Mouse (Mus musculus) hematopoietic multipotent progenitor cell, adult 10-12 weeks (in vitro differentiated cells): ENCODE results near the gene Alpi. TPM values are rescaled to one million over a fixed set of nuclear protein-coding genes. Genes with fewer than 3 reads are reported as not detected.

Experiments used
- polyA plus RNA-seq: library from polyadenylated mRNA; stranded (reverse); fragments of >175 nt; gene quantifications from 2 replicates; pipeline ENCODE4 v1.2.3, GENCODE M21; 2012; ENCODE audit warnings: low replicate concordance

The Alpi gene
- polyA plus RNA-seq, result not detected in 2 replicates

GRCm38 (mm10) chr1:87101411-87101810, at the start of gene Alpi:
Gene Alpi, minus strand, starts transcription at chr1:87101606.

DNA sequence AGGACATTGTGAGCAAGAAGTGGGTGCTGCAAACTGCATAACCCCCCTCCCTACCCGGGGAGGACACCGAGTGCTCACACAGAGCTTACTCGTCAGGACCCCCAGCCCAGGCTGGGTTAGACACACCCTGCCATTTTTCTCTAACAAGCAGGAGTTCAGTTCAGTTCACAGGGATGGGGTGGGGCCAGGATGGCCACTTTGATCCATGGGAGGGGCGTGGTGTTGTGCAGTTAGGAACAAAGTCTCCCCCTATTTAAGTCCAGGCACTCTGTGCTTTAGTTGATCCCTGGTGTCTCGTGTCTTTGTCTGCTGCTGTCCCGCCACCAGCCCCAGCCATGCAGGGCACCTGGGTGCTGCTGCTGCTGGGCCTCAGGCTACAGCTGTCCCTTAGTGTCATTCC, 23.3 kb upstream of the Alpi start, which contains the start of gene Akp3:
Gene Akp3 (plus strand): TSS at position 301 of the 400 bp plus-strand sequence.

DNA sequence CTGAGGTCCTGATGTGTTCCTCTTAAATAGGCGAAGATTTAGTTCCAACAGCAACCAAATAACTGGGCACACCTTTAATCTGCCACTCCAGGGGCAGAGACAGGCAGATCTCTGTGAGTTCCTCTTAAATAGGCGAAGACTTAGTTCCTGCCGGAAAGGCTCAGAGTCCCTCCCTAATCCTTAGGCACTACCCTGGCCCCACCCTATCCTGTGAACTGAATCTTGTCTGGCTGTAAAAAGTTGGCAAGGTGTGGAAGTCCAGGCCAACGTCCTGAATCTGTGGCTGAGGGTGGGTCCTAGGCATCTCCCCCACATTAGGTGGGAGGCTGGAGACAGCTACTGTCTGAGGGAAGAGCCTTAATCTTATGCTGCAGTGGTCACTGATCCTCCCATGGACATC, 11.6 kb downstream of the Alpi start, which contains the start of gene Alppl2:
Gene Alppl2 (minus strand): TSS at position 101 of the 400 bp plus-strand sequence.

Other genes starting within 250 kb of the Alpi start
- not detected in 2 replicates for gene Alppl2, start 11.7 kb downstream of the Alpi start, polyA plus RNA-seq
- not detected in 2 replicates for gene Akp3, start 23.4 kb upstream of the Alpi start, polyA plus RNA-seq
- gene Ecel1, start 54.9 kb upstream of the Alpi start, polyA plus RNA-seq, result 0.05 and 0.18 TPM in 2 replicates
- gene Prss56, start 81.7 kb upstream of the Alpi start, polyA plus RNA-seq, result not detected in 2 replicates
- not detected in 2 replicates for gene Chrnd, start 89.0 kb upstream of the Alpi start, polyA plus RNA-seq
- not detected in 2 replicates for gene Chrng, start 103.1 kb upstream of the Alpi start, polyA plus RNA-seq
- gene Eif4e2, start 112.3 kb upstream of the Alpi start, polyA plus RNA-seq, result 16.0 and 17.9 TPM in 2 replicates
- gene Efhd1, start 162.8 kb upstream of the Alpi start, polyA plus RNA-seq, result 1.0 and 3.5 TPM in 2 replicates
- gene Gigyf2, start 225.4 kb upstream of the Alpi start, polyA plus RNA-seq, result 15.9 and 22.5 TPM in 2 replicates